Mouse (Mus musculus): ENCODE results near the gene Ms4a8a. TPM values are rescaled to one million over a fixed set of nuclear protein-coding genes. Genes with fewer than 3 reads are reported as not detected.
"Not testable (repeated sequence)": the region's sequence is repeated elsewhere in the genome, so short reads cannot be mapped to it uniquely, and the experiment has no call there.

Ms4a8a gene
- polyA plus RNA-seq, 1 experiment from 2014 or later, result 39.5 TPM

DNA sequence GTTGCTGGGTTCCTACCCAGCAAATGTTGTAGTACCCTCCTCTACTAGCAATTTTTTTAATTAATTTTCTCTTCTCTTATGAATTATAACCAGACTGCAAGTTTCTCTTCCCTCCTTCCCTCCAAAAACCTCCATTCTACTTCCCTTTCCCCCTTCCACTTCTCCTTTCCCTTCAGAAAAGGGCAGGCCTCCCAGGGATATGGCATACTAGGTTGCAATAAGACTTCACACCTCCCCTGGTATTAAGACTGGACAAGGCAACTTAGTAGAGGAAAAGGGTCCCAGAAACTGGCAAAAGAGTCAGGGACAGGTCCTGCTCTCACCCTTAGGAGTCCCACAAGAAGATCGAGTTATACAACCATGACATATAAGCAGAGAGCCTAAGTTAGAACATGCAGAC lies 20.0 kb downstream of the Ms4a8a start:
- WGBS, result 96% methylated on average over 1 of the region's 1 CpGs
- Histone ChIP-seq H3K36me3 (ENCODE audit: control insufficient read depth, insufficient read depth, low read length) (no peaks in the 10 kb centered on the region), H3K4me1 (ENCODE audit: control insufficient read depth, insufficient read depth, low read length) (no peaks in the 10 kb centered on the region), H3K4me2 (ENCODE audit: low read depth, low read length) (no peak overlapping the region), H3K27ac (ENCODE audit: low read length) (no peak overlapping the region), H3K9me3 (ENCODE audit: control insufficient read depth, low read length) (no peaks in the 10 kb centered on the region), H3K27me3 (replicated peaks; ENCODE audit: control insufficient read depth, insufficient read depth, low read length) (no peaks in the 10 kb centered on the region), H3K9ac (ENCODE audit: low read depth, low read length) (no peak overlapping the region), H3K4me3 (ENCODE audit: low read length) (no peak overlapping the region)
- ATAC-seq, result no peak

DNA sequence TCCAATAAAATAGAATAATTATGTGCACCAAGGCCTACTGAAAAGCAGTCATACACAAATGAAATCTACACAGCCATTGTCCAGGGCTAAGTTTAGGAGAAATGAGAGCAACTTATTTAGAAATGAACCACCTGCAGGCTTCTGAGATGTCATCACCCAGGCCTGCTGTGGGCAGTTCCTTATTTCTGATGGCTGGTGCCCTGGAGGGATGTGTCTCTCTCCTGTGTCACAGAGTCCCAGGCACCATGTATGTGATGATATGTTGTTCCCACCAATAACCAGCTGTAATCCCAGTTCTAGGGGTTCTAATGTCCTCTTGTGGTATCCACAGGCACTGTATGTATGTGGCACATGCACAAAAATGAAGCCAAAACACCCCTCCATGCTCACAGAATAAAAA lies 20.9 kb downstream of the Ms4a8a start:
- no peak for ATAC-seq
- no peak overlapping the region for H3K27ac ChIP-seq (ENCODE audit: low read length)
- H3K4me3 ChIP-seq (ENCODE audit: low read length), result no peak overlapping the region
- H3K27me3 ChIP-seq (replicated peaks; ENCODE audit: control insufficient read depth, insufficient read depth, low read length), result no peaks in the 10 kb centered on the region
- no peaks in the 10 kb centered on the region for H3K4me1 ChIP-seq (ENCODE audit: control insufficient read depth, insufficient read depth, low read length)
- no peak overlapping the region for H3K4me2 ChIP-seq (ENCODE audit: low read depth, low read length)
- no peak overlapping the region for H3K9ac ChIP-seq (ENCODE audit: low read depth, low read length)
- H3K36me3 ChIP-seq (ENCODE audit: control insufficient read depth, insufficient read depth, low read length), result no peaks in the 10 kb centered on the region
- no peaks in the 10 kb centered on the region for H3K9me3 ChIP-seq (ENCODE audit: control insufficient read depth, low read length)

DNA sequence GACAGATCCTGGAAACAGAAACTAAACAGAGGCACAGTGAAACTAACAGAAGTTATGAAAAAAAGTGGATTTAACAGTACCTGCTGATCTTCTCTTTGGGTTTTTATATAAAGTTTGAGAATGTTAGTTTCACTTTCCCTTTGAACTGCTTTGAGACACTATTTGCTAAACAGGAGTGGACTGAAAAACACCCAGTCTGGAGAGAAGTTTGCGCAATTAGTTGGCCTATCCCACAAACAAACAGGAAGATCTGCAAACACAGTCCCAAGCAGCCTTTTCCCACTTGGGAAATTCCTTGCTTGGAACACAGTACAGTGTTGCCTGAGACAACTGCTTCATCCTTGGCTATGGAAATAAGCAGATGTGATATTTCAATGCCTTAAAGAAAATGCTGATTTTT lies 25.2 kb downstream of the Ms4a8a start:
- H3K27ac ChIP-seq (ENCODE audit: low read length); H3K9ac ChIP-seq (ENCODE audit: low read depth, low read length); H3K4me1 ChIP-seq (ENCODE audit: control insufficient read depth, insufficient read depth, low read length); H3K36me3 ChIP-seq (ENCODE audit: control insufficient read depth, insufficient read depth, low read length); H3K27me3 ChIP-seq (replicated peaks; ENCODE audit: control insufficient read depth, insufficient read depth, low read length); H3K4me3 ChIP-seq (ENCODE audit: low read length); H3K9me3 ChIP-seq (ENCODE audit: control insufficient read depth, low read length); ATAC-seq: not testable (repeated sequence)
- WGBS, result 83% methylated on average over 1 of the region's 1 CpGs
- 0 out of 2 replicates have a peak overlapping the region, but pooled peaks have one; percentile 9 for H3K4me2 ChIP-seq (ENCODE audit: low read depth, low read length)

GRCm38 (mm10) chr19:11053277-11053676 lies 27.6 kb downstream of the Ms4a8a start:
- H3K9me3 ChIP-seq (ENCODE audit: control insufficient read depth, low read length), result no peaks in the 10 kb centered on the region
- no peaks in the 10 kb centered on the region for H3K36me3 ChIP-seq (ENCODE audit: control insufficient read depth, insufficient read depth, low read length)
- no peak overlapping the region for H3K9ac ChIP-seq (ENCODE audit: low read depth, low read length)
- H3K4me1 ChIP-seq (ENCODE audit: control insufficient read depth, insufficient read depth, low read length), result peaks cover 6% of the 10 kb centered on the region; the same call in 1 of the 2 replicates
- no peaks in the 10 kb centered on the region for H3K27me3 ChIP-seq (replicated peaks; ENCODE audit: control insufficient read depth, insufficient read depth, low read length)
- H3K27ac ChIP-seq (ENCODE audit: low read length), result no peak overlapping the region
- 62% methylated on average over 3 of the region's 3 CpGs for WGBS
- no peak overlapping the region for H3K4me2 ChIP-seq (ENCODE audit: low read depth, low read length)
- no peak overlapping the region for H3K4me3 ChIP-seq (ENCODE audit: low read length)
- ATAC-seq, result peak; percentile 45; the same call in 1 of the 2 replicates

GRCm38 (mm10) chr19:11052877-11053276 lies 28.0 kb downstream of the Ms4a8a start:
- WGBS, result 48% methylated on average over 5 of the region's 5 CpGs
- H3K4me3 ChIP-seq (ENCODE audit: low read length), result no peak overlapping the region
- H3K9ac ChIP-seq (ENCODE audit: low read depth, low read length), result no peak overlapping the region
- no peak overlapping the region for H3K4me2 ChIP-seq (ENCODE audit: low read depth, low read length)
- H3K27me3 ChIP-seq (replicated peaks; ENCODE audit: control insufficient read depth, insufficient read depth, low read length), result no peaks in the 10 kb centered on the region
- H3K9me3 ChIP-seq (ENCODE audit: control insufficient read depth, low read length), result no peaks in the 10 kb centered on the region
- peaks cover 6% of the 10 kb centered on the region; the same call in 1 of the 2 replicates for H3K4me1 ChIP-seq (ENCODE audit: control insufficient read depth, insufficient read depth, low read length)
- H3K27ac ChIP-seq (ENCODE audit: low read length), result no peak overlapping the region
- no peaks in the 10 kb centered on the region for H3K36me3 ChIP-seq (ENCODE audit: control insufficient read depth, insufficient read depth, low read length)
- peak; percentile 36; the same call in 1 of the 2 replicates for ATAC-seq

- no peak overlapping the region for H3K4me2 ChIP-seq (ENCODE audit: low read depth, low read length)
- no peaks in the 10 kb centered on the region for H3K36me3 ChIP-seq (ENCODE audit: control insufficient read depth, insufficient read depth, low read length)
- peaks cover 8% of the 10 kb centered on the region; the same call in 1 of the 2 replicates for H3K4me1 ChIP-seq (ENCODE audit: control insufficient read depth, insufficient read depth, low read length)
- WGBS, result 49% methylated on average over 2 of the region's 2 CpGs
- H3K27ac ChIP-seq (ENCODE audit: low read length), result no peak overlapping the region
- H3K4me3 ChIP-seq (ENCODE audit: low read length), result no peak overlapping the region
- H3K9me3 ChIP-seq (ENCODE audit: control insufficient read depth, low read length), result no peaks in the 10 kb centered on the region
- H3K27me3 ChIP-seq (replicated peaks; ENCODE audit: control insufficient read depth, insufficient read depth, low read length), result no peaks in the 10 kb centered on the region
- H3K9ac ChIP-seq (ENCODE audit: low read depth, low read length), result no peak overlapping the region
- no peak for ATAC-seq
Measured at GRCm38 (mm10) chr19:11050286-11050685, 30.6 kb downstream of the Ms4a8a start.

DNA sequence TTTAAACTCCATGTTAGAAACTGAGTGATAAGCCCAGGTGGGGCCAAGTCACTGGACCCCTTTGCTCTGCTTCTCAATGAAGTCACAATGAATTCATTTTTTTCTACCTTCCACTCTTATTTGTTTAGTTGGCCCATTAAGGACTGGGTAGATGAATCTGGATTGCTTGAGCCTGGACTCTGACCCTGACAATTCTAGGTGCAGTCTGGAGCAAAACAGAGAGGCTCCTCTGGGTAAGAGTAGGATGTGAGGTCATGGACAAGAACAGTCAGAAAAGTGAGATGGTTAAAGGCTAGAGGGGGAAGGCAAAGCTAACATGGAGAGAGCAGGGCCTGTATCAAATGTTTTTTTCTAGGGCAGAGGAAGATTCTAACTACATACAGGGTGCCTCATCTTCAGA lies 31.5 kb downstream of the Ms4a8a start:
- no peaks in the 10 kb centered on the region for H3K9me3 ChIP-seq (ENCODE audit: control insufficient read depth, low read length)
- peak; percentile 49 for ATAC-seq
- H3K9ac ChIP-seq (ENCODE audit: low read depth, low read length), result no peak overlapping the region
- no peaks in the 10 kb centered on the region for H3K27me3 ChIP-seq (replicated peaks; ENCODE audit: control insufficient read depth, insufficient read depth, low read length)
- peak overlapping the region; percentile 19; the same call in 1 of the 2 replicates for H3K27ac ChIP-seq (ENCODE audit: low read length)
- no peak overlapping the region for H3K4me3 ChIP-seq (ENCODE audit: low read length)
- peaks cover 12% of the 10 kb centered on the region; the same call in 1 of the 2 replicates for H3K4me1 ChIP-seq (ENCODE audit: control insufficient read depth, insufficient read depth, low read length)
- H3K36me3 ChIP-seq (ENCODE audit: control insufficient read depth, insufficient read depth, low read length), result no peaks in the 10 kb centered on the region
- H3K4me2 ChIP-seq (ENCODE audit: low read depth, low read length), result no peak overlapping the region

DNA sequence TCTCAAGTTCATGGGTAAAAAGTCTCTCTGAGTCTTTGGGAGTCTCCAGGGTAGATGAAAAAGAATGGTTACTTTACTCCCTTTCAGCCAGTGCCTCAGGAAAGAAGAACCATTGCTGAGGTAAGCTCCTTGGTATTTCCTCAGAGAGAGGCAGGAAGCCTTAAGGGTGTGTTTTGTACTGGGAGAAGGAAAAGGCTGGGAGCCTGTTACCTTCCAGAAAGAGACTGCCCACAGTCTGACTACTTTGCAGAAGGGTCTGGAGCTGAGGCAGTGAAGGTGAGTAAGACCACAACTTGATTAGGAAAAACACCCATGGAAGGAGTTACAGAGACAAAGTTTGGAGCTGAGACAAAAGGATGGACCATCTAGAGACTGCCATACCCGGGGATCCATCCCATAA lies 32.4 kb downstream of the Ms4a8a start:
- no peak overlapping the region for H3K27ac ChIP-seq (ENCODE audit: low read length)
- no peaks in the 10 kb centered on the region for H3K9me3 ChIP-seq (ENCODE audit: control insufficient read depth, low read length)
- H3K9ac ChIP-seq (ENCODE audit: low read depth, low read length), result no peak overlapping the region
- H3K27me3 ChIP-seq (replicated peaks; ENCODE audit: control insufficient read depth, insufficient read depth, low read length), result no peaks in the 10 kb centered on the region
- ATAC-seq, result no peak
- 77% methylated on average over 1 of the region's 1 CpGs for WGBS
- peaks cover 12% of the 10 kb centered on the region; the same call in 1 of the 2 replicates for H3K4me1 ChIP-seq (ENCODE audit: control insufficient read depth, insufficient read depth, low read length)
- no peak overlapping the region for H3K4me3 ChIP-seq (ENCODE audit: low read length)
- H3K36me3 ChIP-seq (ENCODE audit: control insufficient read depth, insufficient read depth, low read length), result no peaks in the 10 kb centered on the region
- no peak overlapping the region for H3K4me2 ChIP-seq (ENCODE audit: low read depth, low read length)

DNA sequence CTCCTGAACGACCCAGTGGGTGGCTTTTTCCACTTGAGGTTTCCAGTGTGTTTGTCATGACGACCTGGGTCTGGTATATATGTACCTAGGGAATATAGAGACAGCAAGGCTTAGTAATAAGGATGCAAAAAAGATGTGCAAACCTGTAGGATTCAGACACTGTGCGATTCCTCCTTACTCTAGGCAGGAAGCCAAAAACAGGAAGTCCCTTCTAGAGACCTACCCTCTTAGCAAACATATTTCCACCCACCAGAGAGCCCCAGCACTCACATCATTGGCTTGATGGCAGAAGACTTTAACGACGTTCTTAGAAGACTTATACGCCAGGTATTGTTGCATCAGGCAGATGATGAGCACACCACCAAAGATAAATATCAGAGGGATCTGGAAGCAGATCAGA lies 32.9 kb downstream of the Ms4a8a start:
- no peak overlapping the region for H3K4me3 ChIP-seq (ENCODE audit: low read length)
- no peak overlapping the region for H3K4me2 ChIP-seq (ENCODE audit: low read depth, low read length)
- H3K27me3 ChIP-seq (replicated peaks; ENCODE audit: control insufficient read depth, insufficient read depth, low read length), result no peaks in the 10 kb centered on the region
- ATAC-seq, result no peak
- WGBS, result 67% methylated on average over 6 of the region's 6 CpGs
- H3K9me3 ChIP-seq (ENCODE audit: control insufficient read depth, low read length), result no peaks in the 10 kb centered on the region
- no peak overlapping the region for H3K9ac ChIP-seq (ENCODE audit: low read depth, low read length)
- peaks cover 12% of the 10 kb centered on the region; the same call in 1 of the 2 replicates for H3K4me1 ChIP-seq (ENCODE audit: control insufficient read depth, insufficient read depth, low read length)
- no peak overlapping the region for H3K27ac ChIP-seq (ENCODE audit: low read length)
- H3K36me3 ChIP-seq (ENCODE audit: control insufficient read depth, insufficient read depth, low read length), result no peaks in the 10 kb centered on the region
